Mouse (Mus musculus): ENCODE measurements at regions not wholly inside any gene's neighbourhood (a gene's known extent, or its start where the extent isn't known, plus 50 kb on each side); places are given as distances from the start of the nearest gene placed in this dataset.

DNA sequence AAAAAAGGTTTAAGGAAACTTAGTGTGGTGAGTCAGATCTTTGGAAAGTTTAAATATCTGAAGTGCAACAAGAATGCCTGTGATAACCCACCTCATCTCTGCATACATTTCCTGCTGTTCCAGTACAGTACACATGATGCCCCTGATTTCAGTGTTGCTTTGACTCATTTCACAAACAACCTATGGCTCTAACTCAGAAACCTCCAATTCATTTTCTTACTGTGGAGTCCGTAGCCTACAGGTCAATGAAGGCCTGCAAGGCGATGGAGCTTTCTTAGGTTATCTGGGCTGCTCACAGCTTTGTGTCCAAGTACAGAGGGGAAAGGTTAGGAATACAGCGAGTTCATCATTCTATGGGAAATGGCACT is 235.8 kb upstream of the Map3k7 start:
- no peak for TF ChIP-seq CTCF (IDR thresholded peaks at IDR 0.05; ENCODE audit: low read depth, low read length)
- no peak for TF ChIP-seq GATA2 (IDR thresholded peaks at IDR 0.05; ENCODE audit: borderline replicate concordance, low read depth, low read length)
- no peak for TF ChIP-seq GATA1 (IDR thresholded peaks at IDR 0.05; ENCODE audit: borderline replicate concordance, low read length)
